Mouse (Mus musculus) kidney, postnatal 36 days (tissue): ENCODE data around the gene Fermt2.
"Not testable (repeated sequence)": the region's sequence is repeated elsewhere in the genome, so short reads cannot be mapped to it uniquely, and the experiment has no call there.

ENCODE experiments used
- DNase-seq, 2 experiments: peaks; one replicate each; pipeline ENCODE4 v3.0.0; 2021 to 2022; ENCODE audit warnings: mixed read lengths in 2 of 2

Gene Fermt2

DNA sequence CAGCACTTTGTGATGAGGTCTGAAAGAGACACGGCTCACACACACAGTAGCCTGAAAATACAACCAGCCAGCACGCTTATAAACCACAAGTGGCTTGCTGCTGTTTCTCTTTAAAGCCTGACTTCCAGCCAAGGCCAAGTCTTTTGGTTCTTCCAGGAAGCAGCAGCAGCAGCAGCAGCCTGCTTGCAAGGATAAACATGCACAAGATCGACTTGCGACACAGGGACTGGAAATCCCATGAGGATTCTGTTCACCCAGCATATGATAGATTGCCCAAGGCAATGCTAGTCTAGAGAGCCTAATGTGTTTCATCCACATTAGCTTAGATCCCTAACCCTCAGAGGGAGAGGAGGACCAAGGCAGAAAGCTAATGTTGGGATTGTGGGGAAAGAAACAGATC lies 22.0 kb downstream of the Fermt2 start:
- peak; percentile 47 to 73 for DNase-seq

GRCm38 (mm10) chr14:45507447-45507846 lies 22.5 kb downstream of the Fermt2 start:
- no peak for DNase-seq

DNA sequence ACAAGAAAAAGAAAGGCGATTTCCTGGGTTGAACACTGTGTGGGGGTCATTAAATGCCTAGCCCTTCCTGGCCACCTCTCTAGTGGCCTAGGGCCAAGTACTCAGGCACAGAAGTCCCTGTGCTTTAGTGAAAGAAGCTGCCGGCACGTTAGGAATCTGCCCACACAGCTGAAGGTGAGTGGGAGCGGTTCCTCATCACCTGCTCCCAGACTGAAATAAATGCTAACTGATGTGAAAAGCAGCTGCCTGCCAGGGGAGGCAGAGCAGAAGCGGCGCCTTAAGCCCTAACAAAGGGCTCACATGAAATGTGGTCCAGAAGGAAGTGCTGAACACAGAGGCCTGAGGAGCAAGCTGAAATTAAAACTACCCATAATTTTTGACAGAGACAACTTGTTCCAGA lies 22.9 kb downstream of the Fermt2 start:
- DNase-seq, result peak; percentile 64 to 77

- no peak for DNase-seq
Measured at GRCm38 (mm10) chr14:45506165-45506564, 23.8 kb downstream of the Fermt2 start.

DNA sequence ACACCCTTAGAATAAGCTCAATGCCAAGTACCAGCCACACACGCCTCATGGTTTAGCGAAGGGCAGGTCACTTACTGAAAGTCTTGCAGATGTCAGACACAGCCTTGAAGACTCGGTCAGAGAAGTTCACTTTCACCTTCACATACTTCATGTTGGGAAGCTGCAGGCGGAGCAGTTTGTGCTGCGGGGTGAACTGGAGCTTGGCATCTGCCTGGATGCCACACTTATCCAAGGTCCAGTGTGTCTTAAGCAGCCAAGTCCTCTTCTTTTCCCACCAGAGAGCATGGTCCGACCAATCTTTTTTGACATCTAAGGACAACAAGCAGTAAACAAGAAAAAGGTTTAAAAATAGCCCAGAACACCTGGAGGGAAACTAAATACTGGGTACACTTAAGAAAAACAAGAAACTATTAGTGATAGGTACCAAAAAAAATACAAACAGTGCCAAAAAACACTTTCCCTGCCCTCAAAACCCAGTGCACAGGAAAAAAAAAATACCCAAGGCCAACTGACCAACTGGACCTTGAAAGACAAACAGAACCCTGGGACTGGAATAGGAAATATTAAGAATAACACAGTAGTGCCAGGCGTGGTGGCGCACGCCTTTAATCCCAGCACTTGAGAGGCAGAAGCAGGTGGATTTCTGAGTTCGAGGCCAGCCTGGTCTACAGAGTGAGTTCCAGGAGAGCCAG lies 25.4 kb downstream of the Fermt2 start:
- DNase-seq, result peak; percentile 54 to 56

DNA sequence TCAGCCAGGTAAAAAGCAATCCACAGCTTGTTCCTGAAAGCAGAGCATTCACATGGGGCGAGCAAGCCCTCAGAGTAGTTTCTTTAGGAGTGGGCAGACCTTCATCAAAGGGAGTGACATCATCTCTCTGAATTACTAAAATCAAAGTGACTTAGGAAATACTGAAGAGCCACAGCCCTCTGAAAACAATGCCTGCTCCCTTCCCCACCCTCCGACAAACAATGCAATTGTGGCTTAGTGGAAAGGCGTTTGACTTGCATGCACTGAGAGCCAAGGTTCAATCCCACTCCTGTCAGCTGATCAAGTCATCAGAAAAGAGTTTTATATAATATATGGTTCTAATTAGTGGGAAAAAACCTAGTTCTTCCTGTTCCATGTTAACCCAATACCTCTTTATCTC lies 26.0 kb downstream of the Fermt2 start:
- no peak for DNase-seq

GRCm38 (mm10) chr14:45500052-45500451 lies 29.9 kb downstream of the Fermt2 start:
- DNase-seq, result no peak

DNA sequence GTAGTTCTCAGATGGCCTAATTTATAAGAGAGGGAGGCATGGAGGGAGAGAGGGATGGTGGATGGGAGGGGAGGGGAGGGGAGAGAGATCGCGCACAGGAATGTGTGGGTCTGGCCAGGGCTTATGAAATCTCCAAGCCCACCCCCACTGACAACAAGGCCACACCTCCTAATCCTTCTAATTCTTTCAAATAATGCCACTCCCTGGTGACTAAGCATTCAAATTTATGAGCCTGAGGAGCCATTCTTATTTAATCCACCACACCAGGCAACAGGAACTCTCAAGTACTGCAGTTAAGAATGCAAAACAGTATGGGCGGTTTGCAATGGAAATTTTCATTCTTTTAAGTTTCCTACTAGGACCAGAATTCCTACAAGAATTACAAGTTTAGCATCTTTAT lies 32.8 kb downstream of the Fermt2 start:
- DNase-seq, result no peak

DNA sequence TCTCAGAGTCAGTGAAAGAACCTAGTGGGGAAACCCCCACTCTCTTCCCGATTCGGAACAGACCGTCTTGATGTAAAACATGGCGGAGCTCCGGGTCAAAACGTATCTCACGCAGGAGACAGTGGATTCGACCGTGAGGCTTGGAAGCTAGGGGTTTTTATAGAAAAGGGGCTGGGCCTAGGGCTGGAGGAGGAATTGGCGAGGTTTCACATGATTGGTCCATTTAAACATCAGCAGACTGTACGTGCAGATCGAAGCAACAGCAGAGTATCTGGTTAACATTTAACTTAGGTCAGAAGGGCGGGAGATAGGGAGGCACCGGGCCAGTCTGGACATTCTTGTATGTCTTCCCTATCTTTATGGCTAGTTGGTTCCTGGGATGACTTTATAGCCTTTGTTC lies 34.1 kb downstream of the Fermt2 start:
- DNase-seq, result not testable (repeated sequence)

DNA sequence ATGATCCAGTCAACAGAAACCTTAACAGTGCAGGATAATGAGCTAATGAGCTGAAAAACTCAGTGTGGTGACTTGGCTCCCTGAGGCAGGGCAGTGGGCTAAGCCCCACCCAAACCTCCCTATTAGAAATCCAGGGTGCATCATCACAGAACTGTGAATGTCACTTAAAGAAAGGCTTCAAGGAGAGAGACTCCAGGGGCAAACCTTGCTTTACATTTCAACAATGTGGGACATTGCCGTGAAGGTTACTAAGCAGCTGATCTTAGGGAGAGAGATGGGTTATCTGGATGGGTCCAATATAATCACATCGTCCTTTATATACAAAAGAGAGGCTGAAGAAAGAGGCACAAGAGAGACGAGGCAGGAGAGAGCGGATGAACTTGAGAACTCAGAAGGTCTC lies 36.0 kb downstream of the Fermt2 start:
- no peak for DNase-seq

- no peak for DNase-seq
Measured at GRCm38 (mm10) chr14:45492668-45493067, 37.2 kb downstream of the Fermt2 start.

- DNase-seq, result peak in 1 of 2 experiments; percentile 44
Measured at GRCm38 (mm10) chr14:45492038-45492437, 37.9 kb downstream of the Fermt2 start.

GRCm38 (mm10) chr14:45487201-45487600 lies 42.7 kb downstream of the Fermt2 start:
- DNase-seq, result not testable (repeated sequence)

DNA sequence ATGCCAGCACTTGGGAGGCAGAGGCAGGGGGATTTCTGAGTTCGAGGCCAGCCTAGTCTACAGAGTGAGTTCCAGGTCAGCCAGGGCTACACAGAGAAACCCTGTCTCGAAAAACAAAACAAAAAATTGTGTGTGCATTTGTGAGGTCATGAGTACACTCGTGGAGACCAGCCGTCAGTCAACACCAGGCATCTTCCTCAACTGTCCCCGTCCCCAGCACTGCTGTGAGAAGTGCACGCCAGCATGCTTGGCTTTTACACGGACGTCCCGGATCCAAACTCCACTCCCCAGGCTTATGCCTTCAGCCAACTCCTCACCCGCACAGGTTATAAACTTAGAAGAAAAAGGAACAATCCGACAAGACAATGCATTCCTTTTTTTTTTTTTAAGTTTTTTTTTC lies 46.6 kb downstream of the Fermt2 start:
- not testable (repeated sequence) for DNase-seq

GRCm38 (mm10) chr14:45478977-45479806 lies 50.7 kb downstream of the Fermt2 start:
- DNase-seq, result no peak

DNA sequence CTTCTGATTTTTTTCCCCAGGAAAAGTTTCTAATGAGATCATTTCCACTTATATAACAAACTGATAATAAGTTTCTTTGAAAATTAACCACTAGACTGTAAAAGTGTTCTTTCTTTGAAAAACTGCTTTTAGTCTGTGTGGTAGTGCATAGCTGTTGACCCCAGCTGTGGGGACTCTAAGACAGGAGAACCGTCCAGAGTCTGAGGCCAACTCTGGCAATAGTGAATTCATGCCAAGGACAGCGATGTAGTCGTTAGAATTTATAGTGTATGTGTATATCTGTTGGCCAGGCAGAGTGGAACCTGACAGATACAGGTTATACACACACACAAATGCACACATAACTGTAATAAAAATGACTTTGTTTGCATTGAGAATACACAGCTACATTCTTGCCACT lies 51.4 kb downstream of the Fermt2 start:
- no peak for DNase-seq

DNA sequence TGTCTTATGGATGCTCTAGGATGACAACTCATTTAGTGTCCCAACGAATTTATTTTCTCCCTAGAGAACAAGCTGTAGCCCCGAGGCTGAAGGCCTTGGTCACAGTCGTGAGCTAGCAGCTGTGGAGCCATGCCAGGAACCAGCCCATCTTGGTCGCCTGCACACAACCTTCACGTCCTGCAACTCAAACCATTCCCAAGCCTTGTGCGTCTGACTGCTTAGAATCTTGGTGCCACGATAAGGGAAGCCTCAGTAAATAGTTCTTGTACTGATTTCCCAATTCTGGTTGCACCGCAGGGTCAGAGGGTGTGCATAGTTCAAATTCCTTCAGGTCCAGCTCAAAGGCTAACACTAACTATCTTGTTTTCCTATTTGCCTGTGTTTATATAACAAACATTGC lies 52.3 kb downstream of the Fermt2 start:
- DNase-seq, result peak; percentile 72 to 85

GRCm38 (mm10) chr14:45476990-45477389 lies 52.9 kb downstream of the Fermt2 start:
- DNase-seq, result no peak

GRCm38 (mm10) chr14:45472536-45472935 lies 57.4 kb downstream of the Fermt2 start:
- no peak for DNase-seq

DNA sequence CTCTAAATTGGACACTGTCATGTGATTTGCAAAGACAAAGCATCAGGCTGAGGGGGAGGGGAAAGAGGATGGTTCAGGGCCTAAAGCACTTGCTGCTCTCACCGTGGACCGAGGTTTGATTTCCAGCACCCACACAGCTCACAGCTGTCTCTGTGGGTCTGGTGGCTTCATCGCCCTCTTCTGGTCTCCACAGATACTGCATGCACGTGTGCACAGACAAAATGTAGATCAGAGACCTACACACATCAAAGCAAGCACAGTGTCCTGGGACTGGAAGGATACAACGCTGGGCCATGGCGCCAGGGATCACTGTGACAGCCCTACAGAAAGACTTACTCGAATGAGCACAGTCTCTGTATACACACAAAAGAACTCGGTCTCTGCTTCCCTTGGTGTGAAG lies 60.5 kb downstream of the Fermt2 start:
- DNase-seq, result no peak

DNA sequence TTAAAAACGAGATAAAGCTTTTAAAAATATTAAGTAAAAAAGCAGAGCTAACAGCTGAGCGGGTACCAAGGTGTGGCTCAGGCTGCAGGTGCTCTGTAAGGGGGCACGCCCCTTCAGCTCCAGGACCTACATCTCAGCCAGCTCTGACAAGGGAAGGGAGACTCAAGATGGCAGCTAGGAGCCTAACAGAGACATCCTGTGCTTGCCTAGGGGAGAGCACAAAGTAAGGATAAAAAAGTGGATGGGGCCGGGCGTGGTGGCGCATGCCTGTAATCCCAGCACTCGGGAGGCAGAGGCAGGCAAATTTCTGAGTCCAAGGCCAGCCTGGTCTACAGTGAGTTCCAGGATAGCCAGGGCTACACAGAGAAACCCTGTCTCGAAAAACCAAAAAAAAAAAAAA lies 63.5 kb downstream of the Fermt2 start:
- DNase-seq, result not testable (repeated sequence)

- no peak for DNase-seq
Measured at GRCm38 (mm10) chr14:45464036-45465035, 65.6 kb downstream of the Fermt2 start.

- peak; percentile 75 to 81 for DNase-seq
Measured at GRCm38 (mm10) chr14:45463599-45463998, 66.3 kb downstream of the Fermt2 start.
